Mouse (Mus musculus): ENCODE results near the gene Slc13a2. TPM values are rescaled to one million over a fixed set of nuclear protein-coding genes. Genes with fewer than 3 reads are reported as not detected.

The Slc13a2 gene
- polyA plus RNA-seq, 1 experiment from 2014 or later: not detected

GRCm38 (mm10) chr11:78427655-78428054 is 5.6 kb upstream of the Slc13a2 start:
- DNase-seq (ENCODE audit: low spot score): no peak
- Histone ChIP-seq H3K4me2 (ENCODE audit: low read depth, low read length) (no peak overlapping the region), H3K9ac (ENCODE audit: low read depth, low read length) (no peak overlapping the region), H3K27me3 (replicated peaks; ENCODE audit: control insufficient read depth, insufficient read depth, low read length) (no peaks in the 10 kb centered on the region), H3K27ac (replicated peaks; ENCODE audit: low read depth, low read length) (no peak overlapping the region), H3K9me3 (ENCODE audit: control insufficient read depth, low read length) (no peaks in the 10 kb centered on the region), H3K4me3 (ENCODE audit: low read depth, low read length) (no peak overlapping the region), H3K36me3 (ENCODE audit: control insufficient read depth, insufficient read depth, low read length) (no peaks in the 10 kb centered on the region), H3K4me1 (ENCODE audit: control insufficient read depth, insufficient read depth, low read length) (no peaks in the 10 kb centered on the region)
- 99% methylated on average over 6 of the region's 6 CpGs for WGBS
- ATAC-seq (ENCODE audit: low read depth): no peak

DNA sequence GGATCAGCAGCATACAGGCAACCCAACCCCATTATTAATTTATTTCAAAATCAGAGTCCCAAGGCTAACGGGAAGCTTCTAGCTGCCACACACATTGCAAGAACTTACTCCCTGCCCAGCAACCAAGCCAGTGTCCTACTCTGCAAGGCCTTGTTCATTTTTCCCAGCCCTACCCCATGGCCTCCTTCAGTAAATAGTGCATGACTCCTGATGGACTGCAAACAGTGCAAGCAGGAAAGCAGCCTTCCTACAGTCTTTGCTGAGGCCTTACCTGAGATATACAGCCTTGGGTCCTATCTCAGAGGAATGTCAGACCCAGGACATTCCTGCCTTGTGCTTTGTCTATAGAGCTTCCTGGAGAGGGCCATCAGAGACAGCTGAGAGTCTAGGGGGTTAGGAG is 3.6 kb upstream of the Slc13a2 start:
- H3K36me3 ChIP-seq (ENCODE audit: control insufficient read depth, insufficient read depth, low read length): no peaks in the 10 kb centered on the region
- ATAC-seq (ENCODE audit: low read depth) (no peak), DNase-seq (ENCODE audit: low spot score) (no peak)
- 89% methylated on average over 1 of the region's 1 CpGs for WGBS
- H3K27me3 ChIP-seq (replicated peaks; ENCODE audit: control insufficient read depth, insufficient read depth, low read length): no peaks in the 10 kb centered on the region
- no peak overlapping the region for H3K4me3 ChIP-seq (ENCODE audit: low read depth, low read length)
- no peaks in the 10 kb centered on the region for H3K9me3 ChIP-seq (ENCODE audit: control insufficient read depth, low read length)
- H3K9ac ChIP-seq (ENCODE audit: low read depth, low read length): no peak overlapping the region
- H3K27ac ChIP-seq (replicated peaks; ENCODE audit: low read depth, low read length): no peak overlapping the region
- H3K4me1 ChIP-seq (ENCODE audit: control insufficient read depth, insufficient read depth, low read length): no peaks in the 10 kb centered on the region
- H3K4me2 ChIP-seq (ENCODE audit: low read depth, low read length): no peak overlapping the region

GRCm38 (mm10) chr11:78424352-78424751 is 2.3 kb upstream of the Slc13a2 start:
- WGBS: 58% methylated on average over 2 of the region's 2 CpGs
- Histone ChIP-seq H3K36me3 (ENCODE audit: control insufficient read depth, insufficient read depth, low read length) (no peaks in the 10 kb centered on the region), H3K9me3 (ENCODE audit: control insufficient read depth, low read length) (no peaks in the 10 kb centered on the region), H3K9ac (ENCODE audit: low read depth, low read length) (no peak overlapping the region), H3K27ac (replicated peaks; ENCODE audit: low read depth, low read length) (no peak overlapping the region), H3K27me3 (replicated peaks; ENCODE audit: control insufficient read depth, insufficient read depth, low read length) (no peaks in the 10 kb centered on the region), H3K4me1 (ENCODE audit: control insufficient read depth, insufficient read depth, low read length) (no peaks in the 10 kb centered on the region), H3K4me3 (ENCODE audit: low read depth, low read length) (no peak overlapping the region), H3K4me2 (ENCODE audit: low read depth, low read length) (no peak overlapping the region)
- no peak for ATAC-seq (ENCODE audit: low read depth)
- DNase-seq (ENCODE audit: low spot score): no peak

GRCm38 (mm10) chr11:78421201-78422009 is 612 bp downstream of the Slc13a2 start:
- H3K27ac ChIP-seq (replicated peaks; ENCODE audit: low read depth, low read length): no peak overlapping the region
- DNase-seq (ENCODE audit: low spot score) (no peak), ATAC-seq (ENCODE audit: low read depth) (no peak)
- H3K9ac ChIP-seq (ENCODE audit: low read depth, low read length): no peak overlapping the region
- H3K4me2 ChIP-seq (ENCODE audit: low read depth, low read length): no peak overlapping the region
- no peak overlapping the region for H3K4me3 ChIP-seq (ENCODE audit: low read depth, low read length)
- H3K4me1 ChIP-seq (ENCODE audit: control insufficient read depth, insufficient read depth, low read length): no peaks in the 10 kb centered on the region
- no peaks in the 10 kb centered on the region for H3K9me3 ChIP-seq (ENCODE audit: control insufficient read depth, low read length)
- 64% methylated on average over 13 of the region's 13 CpGs for WGBS
- no peaks in the 10 kb centered on the region for H3K36me3 ChIP-seq (ENCODE audit: control insufficient read depth, insufficient read depth, low read length)
- H3K27me3 ChIP-seq (replicated peaks; ENCODE audit: control insufficient read depth, insufficient read depth, low read length): no peaks in the 10 kb centered on the region

DNA sequence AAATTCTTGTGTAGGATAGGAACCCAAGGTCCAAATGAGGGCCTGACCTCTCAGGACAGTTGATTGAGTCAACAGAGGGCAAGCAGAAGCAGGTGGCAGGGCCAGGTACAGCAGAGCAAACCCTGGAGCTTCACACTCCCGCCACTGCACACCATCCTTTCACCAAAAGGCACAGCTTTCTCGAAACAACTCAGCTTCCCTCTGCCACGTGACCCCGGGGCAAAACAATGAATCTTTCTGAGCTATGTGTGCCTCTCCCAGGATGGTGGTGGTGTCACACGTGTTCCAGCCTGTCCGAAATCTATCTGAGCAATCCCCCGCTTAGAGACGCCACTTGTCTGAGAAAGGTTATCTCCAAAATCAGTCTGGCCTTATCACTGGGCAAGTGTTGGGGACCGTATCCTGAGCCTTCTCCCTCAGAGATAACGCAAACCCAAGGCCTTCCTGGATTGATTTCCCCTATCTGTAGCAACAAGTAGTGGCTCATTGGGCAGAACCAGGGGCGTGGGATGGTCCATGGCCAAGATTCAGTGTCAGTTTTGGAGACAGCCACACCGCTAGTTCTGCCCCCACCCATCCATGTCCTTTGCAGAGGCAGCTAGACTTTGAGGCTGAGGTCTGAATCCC is 1.6 kb downstream of the Slc13a2 start:
- Histone ChIP-seq H3K36me3 (ENCODE audit: control insufficient read depth, insufficient read depth, low read length) (no peaks in the 10 kb centered on the region), H3K9ac (ENCODE audit: low read depth, low read length) (no peak overlapping the region), H3K4me1 (ENCODE audit: control insufficient read depth, insufficient read depth, low read length) (no peaks in the 10 kb centered on the region), H3K9me3 (ENCODE audit: control insufficient read depth, low read length) (no peaks in the 10 kb centered on the region), H3K27me3 (replicated peaks; ENCODE audit: control insufficient read depth, insufficient read depth, low read length) (no peaks in the 10 kb centered on the region), H3K4me2 (ENCODE audit: low read depth, low read length) (no peak overlapping the region), H3K4me3 (ENCODE audit: low read depth, low read length) (no peak overlapping the region), H3K27ac (replicated peaks; ENCODE audit: low read depth, low read length) (no peak overlapping the region)
- ATAC-seq (ENCODE audit: low read depth) (no peak), DNase-seq (ENCODE audit: low spot score) (no peak)
- WGBS: 71% methylated on average over 12 of the region's 12 CpGs

DNA sequence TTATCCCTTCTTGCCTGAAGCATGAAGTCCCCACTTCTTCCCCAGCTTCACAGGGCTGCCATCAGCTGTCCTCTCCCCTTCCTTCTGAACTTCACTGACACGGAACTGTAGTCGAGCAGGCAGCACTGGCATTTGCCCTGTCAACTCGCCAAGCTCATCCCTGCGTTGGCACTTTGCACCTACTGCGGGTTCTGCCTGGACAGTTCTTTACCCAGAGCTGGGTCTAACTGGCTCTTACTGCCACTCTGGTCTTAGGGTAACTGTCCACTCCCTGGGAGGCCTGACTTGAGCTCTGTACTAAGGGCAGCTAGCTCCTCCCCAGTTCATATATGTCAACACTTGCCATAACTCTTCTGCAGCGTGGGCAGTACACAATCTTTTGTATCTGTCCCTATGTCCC is 5.2 kb downstream of the Slc13a2 start:
- Histone ChIP-seq H3K4me3 (ENCODE audit: low read depth, low read length) (no peak overlapping the region), H3K4me1 (ENCODE audit: control insufficient read depth, insufficient read depth, low read length) (no peaks in the 10 kb centered on the region), H3K9me3 (ENCODE audit: control insufficient read depth, low read length) (no peaks in the 10 kb centered on the region), H3K27ac (replicated peaks; ENCODE audit: low read depth, low read length) (no peak overlapping the region), H3K9ac (ENCODE audit: low read depth, low read length) (no peak overlapping the region), H3K36me3 (ENCODE audit: control insufficient read depth, insufficient read depth, low read length) (no peaks in the 10 kb centered on the region), H3K27me3 (replicated peaks; ENCODE audit: control insufficient read depth, insufficient read depth, low read length) (no peaks in the 10 kb centered on the region), H3K4me2 (ENCODE audit: low read depth, low read length) (no peak overlapping the region)
- DNase-seq (ENCODE audit: low spot score) (no peak), ATAC-seq (ENCODE audit: low read depth) (no peak)
- WGBS: 81% methylated on average over 6 of the region's 6 CpGs

- WGBS: 63% methylated on average over 6 of the region's 6 CpGs
- H3K36me3 ChIP-seq (ENCODE audit: control insufficient read depth, insufficient read depth, low read length): no peaks in the 10 kb centered on the region
These were observed 9.2 kb downstream of the Slc13a2 start for GRCm38 (mm10) chr11:78412861-78413260.

DNA sequence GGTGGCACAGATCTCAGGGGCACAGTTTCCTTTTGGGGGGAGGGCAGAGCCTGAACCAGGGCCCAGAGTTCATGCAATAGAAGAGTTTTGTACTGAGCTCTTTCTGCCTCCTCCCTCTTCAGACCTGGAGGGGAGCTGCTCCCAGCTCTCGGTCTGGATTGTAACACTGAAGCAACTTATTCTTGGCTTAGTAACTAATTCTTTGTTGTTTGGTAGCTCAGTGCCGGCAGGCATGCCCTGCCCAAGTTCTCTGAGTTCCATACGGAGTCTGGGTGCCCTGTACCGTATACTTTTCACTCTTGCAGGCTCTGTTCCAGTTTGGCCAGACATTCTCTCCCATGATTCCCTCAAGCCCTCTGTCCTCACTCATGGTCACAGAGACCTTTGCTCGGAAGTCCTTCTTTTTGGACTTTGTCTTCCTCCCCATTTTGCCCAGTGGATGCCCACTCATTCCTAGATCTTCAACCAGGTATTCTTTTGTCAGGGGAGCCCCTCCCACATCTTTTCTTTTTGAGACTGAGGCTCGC is 9.6 kb downstream of the Slc13a2 start:
- Histone ChIP-seq H3K9ac (ENCODE audit: low read depth, low read length) (no peak overlapping the region), H3K4me3 (ENCODE audit: low read depth, low read length) (no peak overlapping the region), H3K36me3 (ENCODE audit: control insufficient read depth, insufficient read depth, low read length) (no peaks in the 10 kb centered on the region), H3K4me1 (ENCODE audit: control insufficient read depth, insufficient read depth, low read length) (no peaks in the 10 kb centered on the region), H3K9me3 (ENCODE audit: control insufficient read depth, low read length) (no peaks in the 10 kb centered on the region), H3K27ac (replicated peaks; ENCODE audit: low read depth, low read length) (no peak overlapping the region), H3K4me2 (ENCODE audit: low read depth, low read length) (no peak overlapping the region), H3K27me3 (replicated peaks; ENCODE audit: control insufficient read depth, insufficient read depth, low read length) (no peaks in the 10 kb centered on the region)
- ATAC-seq (ENCODE audit: low read depth) (no peak), DNase-seq (ENCODE audit: low spot score) (no peak)
- WGBS: 63% methylated on average over 6 of the region's 6 CpGs

More at GRCm38 (mm10) chr11:78412861-78413260, 9.2 kb downstream of the Slc13a2 start:
- no peaks in the 10 kb centered on the region for H3K4me1 ChIP-seq (ENCODE audit: control insufficient read depth, insufficient read depth, low read length)
- no peak overlapping the region for H3K4me3 ChIP-seq (ENCODE audit: low read depth, low read length)
- DNase-seq (ENCODE audit: low spot score) (no peak), ATAC-seq (ENCODE audit: low read depth) (no peak)
- H3K4me2 ChIP-seq (ENCODE audit: low read depth, low read length): no peak overlapping the region
- no peak overlapping the region for H3K9ac ChIP-seq (ENCODE audit: low read depth, low read length)
- no peaks in the 10 kb centered on the region for H3K9me3 ChIP-seq (ENCODE audit: control insufficient read depth, low read length)
- H3K27me3 ChIP-seq (replicated peaks; ENCODE audit: control insufficient read depth, insufficient read depth, low read length): no peaks in the 10 kb centered on the region
- no peak overlapping the region for H3K27ac ChIP-seq (replicated peaks; ENCODE audit: low read depth, low read length)
